Mouse (Mus musculus) heart, embryonic 15.5 days (tissue): ENCODE data around the gene Msh6. TPM values are rescaled to one million over a fixed set of nuclear protein-coding genes. Genes with fewer than 3 reads are reported as not detected.

Experiments used
- ATAC-seq: fragments of 200-750 bp; cut with Nextera tagmentation; replicated peaks from 2 replicates; pipeline ENCODE4 v1.8.0; 2017; ENCODE audit warnings: low read depth, moderate TSS enrichment; ENCODE audit not compliant: insufficient number of reproducible peaks, insufficient read depth, low FRiP score
- H3K27ac ChIP-seq: fragments of 300-500 bp; sonication (generic); 2 replicates; pipeline ENCODE4 v1.5.1; 2015; ENCODE audit warnings: mild to moderate bottlenecking, inconsistent platforms
- H3K27me3 ChIP-seq: fragments of 300-500 bp; sonication (generic); 2 replicates; pipeline ENCODE4 v1.6.1; 2015; ENCODE audit warnings: inconsistent platforms
- H3K36me3 ChIP-seq: fragments of 300-500 bp; sonication (generic); 2 replicates; pipeline ENCODE4 v1.6.1; 2015; ENCODE audit warnings: mild to moderate bottlenecking, inconsistent platforms
- H3K4me1 ChIP-seq: fragments of 300-500 bp; sonication (generic); replicated peaks from 2 replicates; pipeline ENCODE4 v1.6.1; 2015; ENCODE audit warnings: inconsistent platforms
- H3K4me2 ChIP-seq: fragments of 300-500 bp; sonication (generic); 2 replicates; pipeline ENCODE4 v1.6.1; 2015; ENCODE audit warnings: inconsistent platforms, mild to moderate bottlenecking, moderate library complexity
- H3K4me3 ChIP-seq: fragments of 300-500 bp; sonication (generic); 2 replicates; pipeline ENCODE4 v1.5.1; 2015; ENCODE audit warnings: mild to moderate bottlenecking, inconsistent platforms
- H3K9ac ChIP-seq: fragments of 300-500 bp; sonication (generic); 2 replicates; pipeline ENCODE4 v1.6.1; 2015; ENCODE audit warnings: mild to moderate bottlenecking, inconsistent platforms
- H3K9me3 ChIP-seq: fragments of 300-500 bp; sonication (generic); replicated peaks from 2 replicates; pipeline ENCODE4 v1.6.1; 2016; ENCODE audit warnings: inconsistent platforms
- WGBS: fragments of 180-500 bp; shearing (Covaris S2); methylation state at CpG from one replicate; pipeline ENCODE4 v1.1.7; 2015; ENCODE audit warnings: mixed read lengths; 5-methylcytosine and 5-hydroxymethylcytosine counted together
- polyA plus RNA-seq: library from polyadenylated mRNA; unstranded; fragments of >200 nt; fragmentation: Nextera tagmentation; extraction: Ambion mirVana; gene quantifications from 2 replicates; pipeline ENCODE4 v1.2.1, GENCODE M21; 2015

The Msh6 gene
- polyA plus RNA-seq, 1 experiment from 2014 or later: 21.0 TPM

- no peak overlapping the region for H3K27ac ChIP-seq
- H3K9me3 ChIP-seq: no peaks in the 10 kb centered on the region
- 79% methylated on average over 17 of the region's 17 CpGs for WGBS
- no peak overlapping the region for H3K4me2 ChIP-seq
- H3K4me3 ChIP-seq: no peak overlapping the region
- no peaks in the 10 kb centered on the region for H3K36me3 ChIP-seq
- no peak overlapping the region for H3K9ac ChIP-seq
- H3K27me3 ChIP-seq: no peaks in the 10 kb centered on the region
- ATAC-seq: no peak
- peaks cover 6% of the 10 kb centered on the region for H3K4me1 ChIP-seq
Measured at GRCm38 (mm10) chr17:88029194-88029970, 54.5 kb downstream of the Msh6 start.

- no peaks in the 10 kb centered on the region for H3K36me3 ChIP-seq
- no peaks in the 10 kb centered on the region for H3K27me3 ChIP-seq
- H3K9me3 ChIP-seq: no peaks in the 10 kb centered on the region
- no peak overlapping the region for H3K4me3 ChIP-seq
- peaks cover 4% of the 10 kb centered on the region for H3K4me1 ChIP-seq
- no peak overlapping the region for H3K27ac ChIP-seq
- no peak overlapping the region for H3K9ac ChIP-seq
- H3K4me2 ChIP-seq: no peak overlapping the region
- no peak for ATAC-seq
- WGBS: 77% methylated on average over 5 of the region's 5 CpGs
Measured at GRCm38 (mm10) chr17:88031755-88032154, 56.9 kb downstream of the Msh6 start.

GRCm38 (mm10) chr17:88034418-88034817 lies 59.6 kb downstream of the Msh6 start:
- H3K27me3 ChIP-seq: no peaks in the 10 kb centered on the region
- WGBS: 78% methylated on average over 4 of the region's 4 CpGs
- no peaks in the 10 kb centered on the region for H3K36me3 ChIP-seq
- H3K4me3 ChIP-seq: no peak overlapping the region
- no peak overlapping the region for H3K27ac ChIP-seq
- H3K4me2 ChIP-seq: no peak overlapping the region
- peaks cover 4% of the 10 kb centered on the region for H3K4me1 ChIP-seq
- H3K9ac ChIP-seq: no peak overlapping the region
- H3K9me3 ChIP-seq: no peaks in the 10 kb centered on the region
- ATAC-seq: no peak

Other genes starting within 250 kb of the Msh6 start
- gene Kcnk12, start 177.1 kb upstream of the Msh6 start, polyA plus RNA-seq: 0.11 TPM in 1 of 2 replicates, not detected in the other
- not detected in 2 replicates for gene Rpl36-ps4, start 54.1 kb upstream of the Msh6 start, polyA plus RNA-seq
- gene Fbxo11, start 90.2 kb downstream of the Msh6 start, polyA plus RNA-seq: 11.3 and 12.5 TPM in 2 replicates